Mouse (Mus musculus) lung, postnatal 36 days (tissue): ENCODE results near the gene Retsat.
A peak's percentile ranks its signal among the peaks of the same experiment; 100 is the strongest.

Experiments used
- DNase-seq: peaks from one replicate; pipeline ENCODE4 v3.0.0; 2022; ENCODE audit warnings: mixed read lengths

Gene Retsat

DNA sequence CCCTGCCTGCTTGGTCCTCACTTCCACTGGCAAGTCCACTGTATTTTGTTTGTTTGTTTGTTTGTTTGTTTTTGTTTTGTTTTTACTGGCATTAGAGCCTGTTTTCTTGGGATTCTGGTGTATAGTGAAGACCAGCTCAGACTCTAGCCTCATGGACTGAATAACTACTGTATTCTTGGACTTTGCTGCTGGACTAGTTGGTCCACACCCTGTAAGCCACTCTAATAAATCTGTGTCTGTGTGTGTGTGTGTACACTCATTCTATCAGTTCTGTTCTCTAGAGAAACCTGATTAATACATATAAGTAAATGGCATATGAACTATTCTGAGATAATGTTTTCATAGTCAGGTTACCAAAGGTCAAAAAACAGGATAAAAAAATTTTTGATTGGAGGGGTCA lies 8.2 kb upstream of the Retsat start:
- no peak for DNase-seq

DNA sequence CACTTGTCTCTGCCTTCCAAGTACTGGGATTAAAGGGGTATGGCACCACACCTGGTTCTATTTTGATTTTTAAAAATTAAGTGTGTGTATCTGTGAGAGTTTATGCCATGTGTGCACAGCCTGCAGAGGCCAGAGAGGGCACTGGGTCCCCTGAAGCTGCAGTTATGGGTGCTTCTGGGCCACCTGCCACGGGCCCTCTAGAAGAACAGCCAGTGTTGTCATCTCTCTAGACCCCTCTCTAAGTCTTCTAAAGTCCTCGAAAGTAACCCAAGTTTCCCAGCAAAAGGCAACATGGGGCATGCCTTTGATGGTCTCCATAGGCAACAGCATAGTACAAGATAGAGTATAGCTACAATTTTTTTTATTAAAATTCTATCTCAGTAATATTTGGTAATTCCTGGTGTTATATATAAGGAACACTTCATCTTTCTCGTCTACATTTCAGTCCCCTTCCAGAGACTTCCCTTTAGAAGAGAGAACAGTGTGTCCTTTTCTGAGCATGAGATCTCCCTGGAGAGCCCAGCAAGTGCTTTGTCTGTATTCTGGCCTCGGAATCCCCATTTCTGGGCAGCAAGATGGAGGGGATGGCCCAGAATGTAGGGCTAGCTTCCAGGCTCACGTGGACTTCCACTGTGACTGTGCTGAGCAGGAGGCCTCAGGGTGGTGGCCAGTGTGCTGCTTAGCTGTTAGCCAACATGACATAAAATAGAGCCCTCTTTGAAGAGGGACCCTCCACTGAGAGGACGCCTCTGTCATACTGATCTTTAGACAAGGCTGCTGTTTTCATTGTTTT lies 5.1 kb upstream of the Retsat start:
- DNase-seq, result no peak

DNA sequence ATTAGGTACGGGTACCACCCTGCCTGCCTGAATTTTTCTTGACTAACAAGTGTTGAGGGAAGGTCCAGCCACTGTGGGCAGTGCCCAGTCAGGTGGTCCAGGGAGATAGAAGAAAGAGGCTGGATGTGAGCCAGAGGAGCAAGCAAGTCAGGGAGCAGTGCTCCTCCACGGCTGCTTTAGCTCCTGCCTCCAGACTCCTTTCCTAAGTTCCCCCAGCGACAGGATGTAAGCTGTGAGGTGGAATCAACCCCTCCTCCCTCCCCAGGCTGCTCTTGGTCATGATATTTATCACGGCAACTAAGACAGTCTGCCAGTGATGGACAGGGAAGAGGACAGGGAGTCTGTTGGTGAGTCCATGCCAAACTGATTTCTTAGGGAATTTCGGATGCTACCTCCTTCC lies 4.4 kb upstream of the Retsat start:
- DNase-seq, result no peak

DNA sequence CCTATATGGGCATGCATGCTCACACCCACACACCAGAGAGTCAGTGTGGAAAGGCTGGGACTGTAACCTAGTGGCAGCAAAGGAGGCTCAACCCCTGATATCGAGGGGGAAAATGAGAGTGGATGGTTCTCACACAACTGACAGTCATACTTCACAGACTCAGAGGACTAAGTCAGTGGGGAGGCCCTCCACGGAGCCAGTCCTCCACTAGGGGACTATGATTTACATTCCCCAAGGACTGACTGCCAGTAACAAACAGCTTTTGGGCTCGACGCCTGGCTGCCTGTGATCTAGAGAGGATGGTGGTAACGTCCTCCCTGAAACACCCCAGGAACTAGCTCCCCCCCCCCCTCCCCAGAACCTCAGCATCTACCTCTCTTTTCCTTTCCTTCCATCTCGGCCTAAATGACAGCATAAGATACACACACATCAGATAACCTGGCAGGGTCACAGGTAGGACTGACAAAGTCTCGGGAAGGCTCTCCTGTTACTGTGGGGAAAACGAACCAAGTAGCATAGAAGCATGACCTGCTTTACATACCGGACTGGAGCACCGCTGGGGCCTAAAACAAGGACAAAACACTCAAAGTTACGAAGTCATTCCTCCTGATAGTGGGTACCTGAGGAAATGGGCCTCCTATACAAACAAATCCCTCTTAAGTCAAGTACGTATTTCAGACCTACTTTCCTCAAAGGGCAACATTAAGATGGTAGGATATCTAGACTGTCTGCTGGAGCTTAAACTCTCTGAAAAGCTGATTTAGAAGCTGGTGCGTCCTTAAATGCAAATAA lies 996 bp upstream of the Retsat start:
- DNase-seq, result peak; percentile 61

DNA sequence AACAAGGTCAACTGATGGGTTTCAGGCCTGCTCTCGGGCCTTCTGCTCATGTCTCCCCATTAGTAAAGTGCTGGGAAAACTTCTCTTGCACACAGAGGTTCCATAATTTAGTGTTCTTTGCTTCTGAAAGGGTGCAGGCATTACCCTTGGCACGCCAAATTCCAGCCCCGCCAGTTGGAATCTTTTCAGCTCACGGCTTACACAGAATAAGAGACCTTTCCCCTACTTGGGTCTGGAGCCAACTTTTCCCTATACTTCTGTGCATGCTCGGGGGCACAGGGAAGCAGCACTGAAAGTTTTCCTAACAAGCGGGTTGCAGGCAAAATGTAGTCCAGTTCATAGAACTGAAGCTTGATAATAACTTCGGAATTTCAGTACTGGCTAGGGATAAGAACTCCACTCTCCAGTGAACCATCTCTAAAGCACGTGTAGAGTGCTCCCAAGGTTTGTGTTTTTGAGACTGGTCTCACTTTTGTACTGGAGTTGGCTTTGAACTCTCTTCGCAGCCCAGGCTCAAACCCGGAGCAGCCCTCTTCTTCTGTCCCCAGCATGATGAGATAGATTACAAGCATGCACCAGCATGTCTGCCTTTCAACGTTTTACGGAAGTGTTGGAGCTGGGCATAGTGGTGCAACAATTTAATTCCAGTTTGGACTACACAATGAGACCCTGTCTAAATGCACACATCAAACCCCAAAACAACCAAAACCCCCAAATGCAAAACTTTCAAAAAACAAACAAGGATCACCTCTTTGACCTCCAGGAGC lies 699 bp downstream of the Retsat start:
- peak; percentile 28 for DNase-seq

DNA sequence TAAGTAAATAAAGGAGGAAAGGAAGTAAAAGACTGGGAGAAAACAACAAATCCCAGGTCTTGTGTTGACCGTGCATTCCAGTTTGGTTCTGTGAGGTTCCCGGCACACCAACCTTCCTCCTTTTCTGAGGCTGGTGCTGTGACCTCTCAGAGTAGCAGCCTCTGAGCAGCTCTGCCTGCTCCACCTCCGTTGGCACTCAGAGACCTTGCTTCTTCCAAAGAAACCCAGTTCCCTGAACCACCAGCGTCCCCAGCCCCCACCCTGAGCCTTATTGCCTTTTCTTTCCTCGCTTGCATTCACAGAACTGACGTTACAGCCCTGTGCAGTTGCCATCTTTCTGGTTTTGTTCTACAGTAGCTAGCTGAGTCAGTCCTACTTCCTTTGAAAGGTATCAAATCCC lies 1.9 kb downstream of the Retsat start:
- DNase-seq, result no peak

DNA sequence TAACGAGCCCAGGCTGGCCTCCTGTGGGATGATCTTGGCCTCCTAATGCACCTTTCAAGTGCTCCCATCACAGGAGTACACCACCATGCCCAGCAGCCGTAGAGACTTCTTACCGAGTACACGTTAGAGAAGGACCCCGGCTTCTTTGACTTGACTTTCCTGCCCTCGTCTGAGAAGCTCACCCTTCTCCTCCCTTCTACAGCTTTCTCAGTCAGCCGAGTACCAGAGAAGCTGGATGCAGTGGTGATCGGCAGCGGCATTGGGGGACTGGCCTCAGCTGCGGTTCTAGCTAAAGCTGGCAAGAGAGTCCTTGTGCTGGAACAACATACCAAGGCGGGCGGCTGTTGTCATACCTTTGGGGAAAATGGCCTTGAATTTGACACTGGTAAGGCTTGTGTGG lies 2.5 kb downstream of the Retsat start:
- DNase-seq, result no peak

DNA sequence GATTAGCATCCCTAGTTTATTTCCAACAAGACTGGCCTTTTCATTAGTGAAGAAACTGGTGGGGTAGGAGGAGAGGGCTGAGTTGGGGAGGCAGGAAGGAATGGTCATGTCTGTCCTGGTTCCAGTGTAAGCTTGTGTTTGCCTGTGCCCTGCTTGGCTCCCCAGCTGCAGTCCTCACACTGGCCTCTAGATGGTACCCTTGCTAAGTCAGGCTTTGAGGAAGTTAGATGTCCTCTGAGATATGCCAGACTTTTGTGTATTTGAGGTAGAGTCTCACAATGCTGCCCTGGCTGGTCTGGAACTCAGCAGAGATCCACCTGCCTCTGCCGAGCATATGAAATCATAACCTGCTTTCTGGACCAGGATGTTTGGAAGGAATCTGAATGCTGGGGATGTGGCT lies 3.5 kb downstream of the Retsat start:
- DNase-seq, result peak; percentile 95

DNA sequence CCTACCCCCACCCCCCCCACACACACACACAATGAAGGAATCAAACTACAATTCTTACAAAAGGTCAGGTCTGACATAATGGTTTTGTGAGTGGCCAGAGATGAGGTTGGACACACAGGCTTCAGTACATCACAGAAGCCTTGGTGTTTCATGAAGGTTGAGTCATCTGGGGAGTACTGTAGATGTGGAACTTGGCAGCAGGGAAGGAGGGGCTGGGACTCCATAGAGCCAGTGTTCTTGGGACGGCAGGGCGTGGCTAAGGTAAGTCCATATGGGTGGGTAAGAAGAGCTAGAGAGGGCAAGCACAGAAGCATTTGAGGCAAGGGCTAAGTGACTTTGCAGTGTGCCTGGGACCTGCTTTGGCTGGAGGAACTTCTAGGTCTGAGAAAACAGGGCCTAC lies 5.8 kb downstream of the Retsat start:
- DNase-seq, result no peak

DNA sequence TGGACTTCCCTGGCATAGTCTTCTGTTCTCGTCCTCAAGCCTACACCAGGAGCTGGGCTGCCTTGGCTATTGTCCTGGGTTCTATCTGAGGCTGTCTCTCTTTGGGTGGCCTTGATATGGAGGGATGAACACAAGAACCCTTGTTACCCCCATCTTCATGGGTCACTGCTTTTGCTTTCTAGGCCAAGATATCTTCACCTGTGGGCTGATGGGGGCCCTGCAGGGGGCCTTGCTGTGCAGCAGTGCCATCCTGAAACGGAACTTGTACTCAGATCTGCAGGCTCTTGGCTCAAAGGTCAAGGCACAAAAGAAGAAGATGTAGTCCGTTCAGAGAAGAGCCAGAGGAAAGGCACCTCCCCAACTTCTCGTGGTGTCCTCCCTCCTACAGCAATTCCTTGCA lies 8.8 kb downstream of the Retsat start:
- DNase-seq, result no peak

DNA sequence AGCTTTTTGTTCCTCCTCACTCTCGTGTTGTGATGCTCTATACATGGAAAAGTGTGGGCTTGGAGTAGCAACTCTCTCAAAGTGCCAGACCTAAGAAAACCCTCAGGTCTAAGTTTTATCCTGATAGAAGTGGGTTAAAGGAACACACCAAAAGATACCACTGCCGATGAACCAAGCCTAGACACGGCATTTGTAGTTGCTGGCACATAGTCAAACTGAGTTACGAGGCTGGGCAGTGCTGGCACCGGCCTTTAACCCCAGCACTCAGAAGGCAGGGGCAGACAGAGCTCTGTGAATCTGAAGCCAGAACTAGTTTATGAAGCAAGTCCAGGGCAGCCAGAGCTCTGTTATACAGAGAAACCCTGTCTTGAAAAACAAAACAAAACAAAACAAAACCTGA lies 9.4 kb downstream of the Retsat start:
- DNase-seq, result no peak

DNA sequence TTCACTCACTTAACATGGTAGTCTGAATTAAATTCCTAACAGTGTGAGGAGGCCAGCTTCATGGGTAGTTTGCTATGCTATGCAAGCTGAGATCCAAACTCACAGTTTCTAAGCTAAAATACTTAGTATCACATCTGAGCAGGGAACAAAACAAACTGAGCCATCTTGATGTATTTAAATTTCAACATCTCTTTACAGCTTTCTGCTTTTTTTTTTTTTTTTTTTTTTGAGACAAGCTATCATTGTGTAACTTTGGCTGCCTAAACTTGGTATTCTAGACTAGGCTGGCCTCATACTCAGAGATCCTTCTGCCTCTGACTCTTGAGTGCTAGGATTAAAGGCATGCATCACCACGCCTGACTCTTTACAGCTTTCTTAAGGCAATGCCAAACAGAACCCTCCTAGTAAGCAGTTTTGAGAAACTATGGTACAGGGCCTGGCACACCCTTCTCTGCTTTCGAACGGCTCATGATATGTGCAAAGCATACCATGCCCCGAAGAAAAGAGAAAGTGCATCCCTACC lies 10.4 kb downstream of the Retsat start:
- no peak for DNase-seq

DNA sequence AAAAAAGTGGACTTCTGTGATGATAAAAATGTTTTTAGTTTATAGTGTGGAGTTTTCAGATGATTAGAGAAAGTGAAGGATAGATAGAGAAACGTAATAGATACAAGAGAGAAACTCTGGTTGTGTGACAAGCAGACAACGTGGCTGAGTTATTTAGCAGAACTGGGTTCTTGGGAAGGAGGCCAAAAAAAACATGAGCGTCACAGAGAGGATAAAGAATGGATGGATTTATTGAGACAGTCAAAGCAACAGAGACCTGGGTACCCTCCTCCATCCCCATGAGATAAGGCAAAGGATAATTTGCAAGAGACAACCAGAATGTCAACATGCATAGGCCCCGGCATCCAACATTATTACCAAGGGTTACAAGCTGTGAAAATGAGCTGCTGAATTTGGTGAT lies 12.0 kb downstream of the Retsat start:
- no peak for DNase-seq

DNA sequence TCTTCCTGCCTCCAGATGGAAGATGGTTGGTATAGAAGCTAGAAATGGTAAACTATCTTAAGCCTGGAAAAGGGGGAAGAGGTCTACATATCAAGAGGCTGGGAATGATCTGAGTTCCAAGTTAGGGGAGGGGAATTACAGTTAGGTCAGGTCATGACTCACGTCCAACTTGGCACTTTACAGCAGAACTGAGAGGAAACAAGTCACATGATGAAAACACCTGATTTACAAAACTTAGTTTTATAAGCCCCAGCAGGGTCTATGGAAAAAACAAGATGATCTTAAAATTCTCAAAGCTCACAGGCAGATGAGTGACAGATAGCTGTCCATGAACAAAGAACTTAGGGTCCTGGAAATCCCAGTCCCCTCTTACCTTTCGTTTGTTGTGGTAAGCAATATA lies 16.9 kb downstream of the Retsat start:
- no peak for DNase-seq

DNA sequence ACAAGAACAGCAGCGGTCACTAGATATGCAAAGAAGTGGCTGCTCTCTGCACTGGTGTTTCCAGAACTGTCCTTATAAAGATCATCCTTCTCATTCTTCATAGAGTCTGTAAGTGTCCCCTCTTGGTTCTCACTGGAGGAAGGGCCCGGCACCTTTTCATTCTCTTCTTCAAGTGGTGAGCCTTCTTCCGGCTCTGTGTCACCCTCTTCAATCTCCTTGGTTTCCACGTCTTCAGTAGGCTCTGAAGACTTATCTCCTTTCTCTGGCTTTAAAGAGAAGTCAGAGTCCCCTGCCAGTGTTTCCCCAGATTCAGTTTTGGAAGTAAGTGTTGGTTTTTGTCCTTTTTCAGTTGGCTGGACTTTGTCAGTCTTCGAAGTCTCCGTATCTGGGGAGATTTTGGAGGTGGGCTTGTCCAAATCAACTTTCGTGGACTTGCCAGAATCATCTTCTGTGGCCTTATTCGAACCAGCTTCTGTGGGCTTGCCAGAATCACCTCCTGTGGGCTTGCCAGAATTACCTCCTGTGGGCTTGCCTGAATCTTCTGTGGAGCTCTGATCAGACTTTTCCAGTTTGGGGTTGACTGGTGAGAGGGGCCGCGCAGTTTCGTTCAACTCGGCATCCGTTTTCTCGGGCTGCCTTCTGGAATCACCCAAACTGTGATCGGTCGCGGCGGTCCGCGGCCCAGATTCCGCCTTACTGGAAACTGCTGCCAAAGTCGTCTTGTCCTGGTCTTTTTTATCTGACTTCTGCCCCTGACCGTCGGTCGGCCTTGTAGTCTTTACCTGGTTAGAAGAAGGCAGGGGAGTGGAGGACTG lies 17.5 kb downstream of the Retsat start:
- no peak for DNase-seq

DNA sequence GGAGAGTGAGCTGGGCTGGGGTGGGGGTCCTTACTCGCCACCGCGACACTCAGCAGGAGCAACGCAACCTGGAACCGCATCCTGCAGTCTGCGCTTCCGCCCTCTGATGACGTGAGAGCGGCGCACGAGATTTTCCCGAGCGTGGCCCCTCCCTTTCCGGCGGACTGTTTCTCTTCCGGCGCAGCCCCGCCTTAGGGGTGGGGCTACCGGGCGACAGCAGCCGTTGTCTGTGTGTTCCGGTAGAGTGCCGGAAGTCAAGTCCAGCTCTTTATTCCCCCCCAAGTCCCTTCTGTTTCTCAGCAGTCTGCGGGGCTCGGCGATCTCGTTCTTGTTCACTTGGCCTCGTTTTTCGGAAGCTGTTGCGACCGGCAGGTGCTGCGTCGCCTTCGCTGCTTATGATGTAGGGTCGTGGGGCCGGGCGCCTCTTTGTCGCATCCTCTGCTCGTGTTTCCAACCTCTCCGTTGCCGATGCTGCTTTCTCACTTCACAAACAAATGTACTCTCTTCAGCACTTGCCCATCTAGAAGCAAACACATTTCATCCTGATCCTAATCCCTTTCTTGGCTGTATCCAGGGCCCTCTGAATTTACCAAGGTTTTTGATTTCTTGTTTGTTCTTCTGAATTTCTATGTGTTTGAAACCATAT lies 18.5 kb downstream of the Retsat start, which contains the start of gene Tgoln1:
TSS of gene Tgoln1 (minus strand) at position 358 of the 646 bp plus-strand sequence.
- peak; percentile 97 for DNase-seq

DNA sequence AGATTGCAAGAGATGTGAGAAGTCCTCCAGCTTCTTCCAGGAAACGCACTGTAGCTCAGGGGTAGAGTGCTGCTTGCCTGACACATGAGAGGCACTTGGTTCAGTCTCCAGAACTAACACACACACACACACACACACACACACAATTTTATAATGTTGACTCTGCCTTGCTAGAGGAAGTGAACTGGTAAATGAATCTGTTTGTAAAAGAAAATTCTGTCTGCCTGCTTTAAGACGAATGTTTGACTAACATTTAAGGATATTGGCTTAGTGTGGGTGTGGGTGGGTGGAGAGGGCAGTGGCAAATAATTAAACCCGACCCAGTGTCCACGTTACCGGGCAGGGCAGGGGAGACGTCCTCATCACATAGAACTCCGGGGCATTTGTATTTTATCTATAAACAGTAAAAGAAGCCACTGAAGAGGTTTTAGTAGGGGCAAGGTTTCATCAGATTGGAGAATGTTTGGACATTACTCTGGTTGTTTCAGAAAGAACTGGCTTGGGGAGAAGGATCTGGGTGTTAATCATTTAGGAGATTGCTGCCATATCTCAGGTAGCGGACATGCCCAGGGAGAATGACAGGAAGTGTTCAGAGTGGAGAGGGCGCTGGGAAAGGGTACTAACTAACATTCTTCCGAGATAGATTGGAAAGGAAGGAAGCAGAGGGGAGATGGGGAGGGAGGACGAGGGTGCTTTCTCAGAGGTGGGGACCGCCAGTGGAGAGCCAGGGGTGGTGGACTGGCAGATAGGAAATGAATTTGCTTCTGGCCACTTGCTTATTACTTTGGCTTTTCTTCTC lies 21.7 kb downstream of the Retsat start:
- peak; percentile 76 for DNase-seq

DNA sequence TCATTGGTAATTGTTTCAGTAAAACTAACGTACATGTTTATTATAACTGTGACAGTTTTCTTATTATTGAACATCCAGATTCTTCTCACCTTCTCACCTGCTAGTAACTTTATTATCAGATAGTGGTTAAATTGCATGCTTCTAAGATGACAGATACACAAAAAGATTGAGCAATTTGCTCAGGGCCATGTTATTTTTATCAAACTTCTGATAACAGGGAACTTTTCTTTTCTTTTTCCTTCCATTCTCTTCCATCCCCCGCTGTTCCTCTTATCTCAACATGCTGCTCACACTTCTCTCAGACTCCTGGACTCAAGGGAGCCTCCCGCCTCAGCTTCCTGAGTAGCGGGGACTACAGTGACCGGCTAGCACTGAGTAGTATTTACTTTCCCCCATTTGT lies 22.6 kb downstream of the Retsat start:
- no peak for DNase-seq

DNA sequence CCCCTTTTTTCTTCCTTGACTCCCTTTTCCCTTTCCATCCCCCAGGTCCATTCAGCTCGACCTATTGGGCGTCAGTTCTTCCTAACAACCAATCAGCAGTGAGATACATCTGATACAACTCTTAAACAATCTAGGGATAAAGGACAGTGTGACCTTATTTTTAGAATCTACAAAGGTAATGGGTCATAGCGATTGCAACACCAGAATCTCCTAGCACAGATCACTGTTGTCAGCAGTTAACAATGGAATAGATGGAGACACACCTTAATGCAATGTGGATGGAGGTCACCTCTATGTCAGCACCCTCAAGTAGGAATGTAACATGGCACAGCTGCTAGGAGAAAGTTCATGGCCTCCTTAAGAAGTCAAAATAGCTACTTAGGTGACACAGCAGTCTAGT lies 24.6 kb downstream of the Retsat start:
- no peak for DNase-seq

DNA sequence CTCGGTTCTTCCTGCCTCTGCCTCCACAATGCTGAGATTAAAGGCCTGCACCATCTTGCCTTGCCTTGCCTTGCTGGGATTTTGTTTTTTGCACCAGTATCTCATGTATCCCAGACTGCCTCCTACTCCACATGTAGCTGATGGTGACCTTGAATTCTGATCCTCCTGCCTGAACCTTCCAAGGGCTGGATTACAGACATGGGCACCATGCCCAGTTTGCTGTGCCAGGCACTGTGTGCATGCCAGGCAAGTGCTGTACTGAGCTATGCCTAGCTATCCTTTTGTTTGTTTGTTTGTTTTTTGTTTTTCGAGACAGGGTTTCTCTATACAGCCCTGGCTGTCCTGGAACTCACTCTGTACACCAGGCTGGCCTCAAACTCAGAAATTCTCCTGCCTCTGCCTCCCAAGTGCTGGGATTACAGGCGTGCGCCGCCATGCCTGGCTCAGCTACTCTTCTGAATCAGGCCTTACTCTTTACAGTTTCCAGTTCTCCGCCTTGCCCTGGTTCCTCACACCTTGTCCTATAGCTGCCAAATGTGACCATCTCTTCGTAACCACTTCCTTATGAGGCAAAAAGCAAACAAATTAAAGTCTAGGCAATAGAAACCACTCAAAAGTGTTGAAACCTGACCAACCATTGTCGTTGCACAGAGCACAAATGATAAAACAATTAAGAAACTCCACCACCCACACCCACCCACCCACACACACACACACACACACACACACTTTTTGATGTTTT lies 25.6 kb downstream of the Retsat start:
- peak; percentile 64 for DNase-seq
